21 mouse cellular contexts compared by ENCODE assay signal in the genomic region with DNA sequence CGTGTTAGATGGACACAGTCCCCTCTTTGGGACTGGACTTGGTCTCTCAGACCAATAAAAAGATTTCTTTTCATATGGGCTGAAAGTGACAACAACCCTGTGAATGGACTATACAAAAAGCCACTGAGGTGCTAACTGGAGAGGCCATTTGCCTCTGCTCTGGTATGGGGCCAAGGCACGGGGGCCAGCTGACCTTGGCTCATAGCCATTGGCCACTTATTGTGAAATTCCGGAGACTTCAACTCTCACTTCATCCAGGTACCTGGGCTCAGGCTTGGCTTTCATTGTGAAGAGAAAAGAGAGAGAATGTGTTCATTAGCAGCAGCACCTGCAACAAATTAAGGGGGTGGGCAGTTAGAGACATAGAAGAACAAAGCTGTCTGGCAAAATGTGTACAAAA. TPM values are rescaled to one million over a fixed set of nuclear protein-coding genes. Genes with fewer than 3 reads are reported as not detected.
DNase-seq lines count a peak whose midpoint lies in the region; ATAC-seq and TF ChIP-seq lines count a peak whose summit lies in the region.
"Had no signal": no experiment of that assay in that cellular context is flagged by ENCODE, and none has a peak within 500 bp of the region (broad histone marks: within the 10 kb centered on the region; RNA-seq: fewer than 3 reads in every experiment).

No protein-coding gene starts in this region.

- H3K79me2 ChIP-seq in liver, adult 2 months (ENCODE audit: control insufficient read depth, insufficient read depth, low read length): no peaks in the 10 kb centered on the region

- TF ChIP-seq POLR2A in liver, adult 2 months (IDR thresholded peaks at IDR 0.05; ENCODE audit: extremely low read depth, insufficient read depth, low read length): no peak

- WGBS in liver, adult 2 months: 39% methylated on average over 3 of the region's 3 CpGs
- 41% methylated on average over 3 of the region's 3 CpGs for WGBS in liver, embryonic 12.5 days (ENCODE audit: insufficient replicate concordance)
- 71% methylated on average over 3 of the region's 3 CpGs for WGBS in midbrain, embryonic 13.5 days
- 80% methylated on average over 3 of the region's 3 CpGs for WGBS in midbrain, embryonic 10.5 days
- 59% methylated on average over 3 of the region's 3 CpGs for WGBS in midbrain, embryonic 16.5 days

- H3K27me3 ChIP-seq in liver, adult 2 months (ENCODE audit: control insufficient read depth, insufficient read depth, low read length): peaks cover 7% of the 10 kb centered on the region
- H3K27me3 ChIP-seq in liver, embryonic 12.5 days (replicated peaks): peaks cover 87% of the 10 kb centered on the region
- peaks cover 60% of the 10 kb centered on the region for H3K27me3 ChIP-seq in midbrain, embryonic 13.5 days
- peaks cover 81% of the 10 kb centered on the region for H3K27me3 ChIP-seq in midbrain, embryonic 10.5 days (ENCODE audit: low read depth, poor library complexity, severe bottlenecking)
- peaks cover 9% of the 10 kb centered on the region for H3K27me3 ChIP-seq in midbrain, embryonic 16.5 days (ENCODE audit: control insufficient read depth, insufficient read depth, low read depth, low read length)

- H3K9ac ChIP-seq in liver, adult 2 months (ENCODE audit: low read depth, low read length): no peak overlapping the region
- no peak overlapping the region for H3K9ac ChIP-seq in liver, embryonic 12.5 days
- no peak overlapping the region for H3K9ac ChIP-seq in midbrain, embryonic 13.5 days (replicated peaks)
- no peak overlapping the region for H3K9ac ChIP-seq in midbrain, embryonic 16.5 days (ENCODE audit: low read depth, low read length)
- H3K9ac ChIP-seq: embryonic facial prominence, embryonic 15.5 days; forebrain, postnatal 0 days; heart, embryonic 15.5 days; hindbrain, embryonic 13.5 days had no signal

- no peaks in the 10 kb centered on the region for H3K9me3 ChIP-seq in liver, embryonic 12.5 days (replicated peaks)
- no peaks in the 10 kb centered on the region; the same call in 1 of the 2 replicates for H3K9me3 ChIP-seq in midbrain, embryonic 13.5 days
- H3K9me3 ChIP-seq in midbrain, embryonic 10.5 days (replicated peaks): no peaks in the 10 kb centered on the region
- no peaks in the 10 kb centered on the region for H3K9me3 ChIP-seq in midbrain, embryonic 16.5 days (replicated peaks; ENCODE audit: control insufficient read depth, low read length, poor library complexity, severe bottlenecking)
- H3K9me3 ChIP-seq: embryonic facial prominence, embryonic 15.5 days; heart, embryonic 15.5 days; hindbrain, embryonic 13.5 days had no signal

- TF ChIP-seq CTCF in liver, adult 2 months (IDR thresholded peaks at IDR 0.05; ENCODE audit: low read depth, low read length): no peak

- H3K36me3 ChIP-seq in liver, adult 2 months (ENCODE audit: control insufficient read depth, insufficient read depth, low read length): no peaks in the 10 kb centered on the region
- H3K36me3 ChIP-seq in liver, embryonic 12.5 days: no peaks in the 10 kb centered on the region
- no peaks in the 10 kb centered on the region for H3K36me3 ChIP-seq in midbrain, embryonic 13.5 days
- H3K36me3 ChIP-seq in midbrain, embryonic 10.5 days: peaks cover 9% of the 10 kb centered on the region
- no peaks in the 10 kb centered on the region for H3K36me3 ChIP-seq in midbrain, embryonic 16.5 days (ENCODE audit: control insufficient read depth, insufficient read depth, low read length)
- H3K36me3 ChIP-seq: embryonic facial prominence, embryonic 15.5 days; heart, embryonic 15.5 days; hindbrain, embryonic 13.5 days had no signal

- ATAC-seq in liver, embryonic 12.5 days: no peak
- ATAC-seq in midbrain, embryonic 13.5 days: no peak
- ATAC-seq in midbrain, embryonic 16.5 days: no peak
- ATAC-seq: forebrain, postnatal 0 days; hindbrain, postnatal 0 days had no signal

- no peak overlapping the region for H3K4me2 ChIP-seq in liver, embryonic 12.5 days
- H3K4me2 ChIP-seq in midbrain, embryonic 13.5 days (replicated peaks): peak overlapping the region; percentile 99; the same call in 1 of the 2 replicates
- peak overlapping the region; percentile 98 for H3K4me2 ChIP-seq in midbrain, embryonic 16.5 days (ENCODE audit: low read length)
- H3K4me2 ChIP-seq: embryonic facial prominence, embryonic 15.5 days; heart, embryonic 11.5 days; heart, embryonic 15.5 days; hindbrain, embryonic 13.5 days had no signal

- peak; percentile 53 for DNase-seq in liver, adult 2 months (ENCODE audit: extremely low read depth, low read depth, low spot score)
- no peak for DNase-seq in midbrain, embryonic 10.5 days (ENCODE audit: low spot score)
- DNase-seq in adrenal gland, postnatal 25 days: peak; percentile 36
- DNase-seq in left cerebral cortex, postnatal 10 days (ENCODE audit: extremely low spot score in 1 of 2, low spot score in 2 of 2): no peak
- DNase-seq: cerebellum, adult 11 months; cerebellum, adult 8-10 months; cerebellum, postnatal 14 days; embryo, embryonic 11 days; forebrain, postnatal 0 days; gastrocnemius, postnatal 14 days; heart, adult 2 months; heart, postnatal 14 days had no signal

- intact Hi-C loops in left cerebral cortex, postnatal 10 days (cut with DNase I): no loop called here

- no peak overlapping the region for H3K4me3 ChIP-seq in liver, adult 2 months (ENCODE audit: insufficient read depth, low read depth, low read length)
- no peak overlapping the region for H3K4me3 ChIP-seq in liver, embryonic 12.5 days
- peak overlapping the region; percentile 65; the same call in 1 of the 2 replicates for H3K4me3 ChIP-seq in midbrain, embryonic 13.5 days (replicated peaks)
- no peak overlapping the region for H3K4me3 ChIP-seq in midbrain, embryonic 10.5 days
- no peak overlapping the region for H3K4me3 ChIP-seq in midbrain, embryonic 16.5 days (ENCODE audit: low read depth, low read length)
- H3K4me3 ChIP-seq: embryonic facial prominence, embryonic 15.5 days; erythroblast, embryonic 14.5 days; heart, adult 2 months; heart, embryonic 15.5 days; hindbrain, embryonic 13.5 days had no signal

- H3K27ac ChIP-seq in liver, adult 2 months (replicated peaks; ENCODE audit: insufficient read depth, low read depth, low read length): no peak overlapping the region
- H3K27ac ChIP-seq in liver, embryonic 12.5 days: no peak overlapping the region
- no peak overlapping the region for H3K27ac ChIP-seq in midbrain, embryonic 13.5 days
- H3K27ac ChIP-seq in midbrain, embryonic 10.5 days (replicated peaks): no peak overlapping the region
- no peak overlapping the region for H3K27ac ChIP-seq in midbrain, embryonic 16.5 days (ENCODE audit: low read length)
- H3K27ac ChIP-seq: embryonic facial prominence, embryonic 15.5 days; heart, adult 2 months; heart, embryonic 15.5 days; hindbrain, embryonic 13.5 days; hindbrain, postnatal 0 days had no signal

- H3K4me1 ChIP-seq in liver, adult 2 months (ENCODE audit: control insufficient read depth, insufficient read depth, low read length): no peaks in the 10 kb centered on the region
- H3K4me1 ChIP-seq in liver, embryonic 12.5 days: peaks cover 14% of the 10 kb centered on the region
- H3K4me1 ChIP-seq in midbrain, embryonic 13.5 days (replicated peaks): peaks cover 85% of the 10 kb centered on the region
- H3K4me1 ChIP-seq in midbrain, embryonic 10.5 days: peaks cover 72% of the 10 kb centered on the region
- H3K4me1 ChIP-seq in midbrain, embryonic 16.5 days (ENCODE audit: control insufficient read depth, insufficient read depth, low read length): peaks cover 46% of the 10 kb centered on the region

RNA-seq across cellular contexts. Expression of a gene that starts 4.3 kb away (rescaled TPM):
- 0.87 and 1.5 TPM in 2 replicates for total RNA-seq in liver, adult 2 months (2014; rRNA removed)
- polyA plus RNA-seq in liver, adult 2 months (2012; rRNA removed): 4.0 and 5.1 TPM in 2 replicates
- 0.14 TPM in 1 of 2 replicates, not detected in the other for polyA plus RNA-seq in liver, embryonic 12.5 days (2016; fragmentation: Nextera tagmentation; extraction: Ambion mirVana)
- 11.8 and 15.6 TPM in 2 replicates for polyA plus RNA-seq in midbrain, embryonic 13.5 days (2015; fragmentation: Nextera tagmentation; extraction: Ambion mirVana)
- 1.6 and 2.8 TPM in 2 replicates for polyA plus RNA-seq in midbrain, embryonic 10.5 days (2016; fragmentation: Nextera tagmentation; extraction: Ambion mirVana)
- 43.0 and 54.3 TPM in 2 replicates for total RNA-seq in adrenal gland, postnatal 25 days (2021)
- polyA plus RNA-seq in midbrain, embryonic 16.5 days (2015; fragmentation: Nextera tagmentation; extraction: Ambion mirVana): 10.6 and 11.0 TPM in 2 replicates
- total RNA-seq in left cerebral cortex, postnatal 10 days (2021): 100 to 1,000 TPM; 117 to 119 TPM
- polyA plus RNA-seq: erythroblast, embryonic 14.5 days; heart, embryonic 11.5 days; heart, embryonic 15.5 days had no signal

Comparison
In these comparisons a context has a peak if more than half of its experiments do, and no peak if none do; other contexts are left out.
1. DNase-seq: peak in liver, adult 2 months (single experiment) and adrenal gland, postnatal 25 days (single experiment); none in midbrain, embryonic 10.5 days (single experiment) and left cerebral cortex, postnatal 10 days (0 of 2).